Mouse (Mus musculus): ENCODE results near the gene Appbp2. TPM values are rescaled to one million over a fixed set of nuclear protein-coding genes. Genes with fewer than 3 reads are reported as not detected.
"Not testable (repeated sequence)": the region's sequence is repeated elsewhere in the genome, so short reads cannot be mapped to it uniquely, and the experiment has no call there.

The Appbp2 gene
- polyA plus RNA-seq, 1 experiment from 2014 or later: 47.0 TPM

GRCm38 (mm10) chr11:85182617-85183283, 52.2 kb downstream of the Appbp2 start:
- Histone ChIP-seq H3K27ac (ENCODE audit: low read depth, low read length) (peak overlapping the region; percentile 59), H3K9me3 (ENCODE audit: control insufficient read depth, low read length) (no peaks in the 10 kb centered on the region), H3K36me3 (ENCODE audit: control insufficient read depth, insufficient read depth, low read length) (no peaks in the 10 kb centered on the region), H3K4me2 (ENCODE audit: low read length) (peak overlapping the region; percentile 71), H3K27me3 (replicated peaks; ENCODE audit: control insufficient read depth, insufficient read depth, low read length) (no peaks in the 10 kb centered on the region), H3K9ac (ENCODE audit: low read depth, low read length) (peak overlapping the region; percentile 65), H3K4me1 (ENCODE audit: control insufficient read depth, insufficient read depth, low read depth, low read length) (peaks cover 3% of the 10 kb centered on the region; the same call in 1 of the 2 replicates), H3K4me3 (ENCODE audit: low read length) (peak overlapping the region; percentile 43)
- WGBS: 6% methylated on average over 20 of the region's 20 CpGs
- peak; percentile 96 for ATAC-seq

- no peak overlapping the region for H3K4me3 ChIP-seq (ENCODE audit: low read length)
- no peaks in the 10 kb centered on the region for H3K36me3 ChIP-seq (ENCODE audit: control insufficient read depth, insufficient read depth, low read length)
- H3K27ac ChIP-seq (ENCODE audit: low read depth, low read length): no peak overlapping the region
- H3K27me3 ChIP-seq (replicated peaks; ENCODE audit: control insufficient read depth, insufficient read depth, low read length): no peaks in the 10 kb centered on the region
- ATAC-seq: no peak
- H3K9ac ChIP-seq (ENCODE audit: low read depth, low read length): no peak overlapping the region
- no peaks in the 10 kb centered on the region for H3K9me3 ChIP-seq (ENCODE audit: control insufficient read depth, low read length)
- WGBS: 88% methylated on average over 4 of the region's 4 CpGs
- peaks cover 2% of the 10 kb centered on the region; the same call in 1 of the 2 replicates for H3K4me1 ChIP-seq (ENCODE audit: control insufficient read depth, insufficient read depth, low read depth, low read length)
- no peak overlapping the region for H3K4me2 ChIP-seq (ENCODE audit: low read length)
These were observed 56.5 kb downstream of the Appbp2 start for GRCm38 (mm10) chr11:85178413-85178812.

- Histone ChIP-seq H3K4me2 (ENCODE audit: low read length) (no peak overlapping the region), H3K27ac (ENCODE audit: low read depth, low read length) (no peak overlapping the region), H3K9ac (ENCODE audit: low read depth, low read length) (no peak overlapping the region), H3K9me3 (ENCODE audit: control insufficient read depth, low read length) (no peaks in the 10 kb centered on the region), H3K36me3 (ENCODE audit: control insufficient read depth, insufficient read depth, low read length) (no peaks in the 10 kb centered on the region), H3K27me3 (replicated peaks; ENCODE audit: control insufficient read depth, insufficient read depth, low read length) (no peaks in the 10 kb centered on the region), H3K4me3 (ENCODE audit: low read length) (no peak overlapping the region), H3K4me1 (ENCODE audit: control insufficient read depth, insufficient read depth, low read depth, low read length) (no peaks in the 10 kb centered on the region)
- no peak for ATAC-seq
- WGBS: 90% methylated on average over 6 of the region's 6 CpGs
These were observed 57.2 kb downstream of the Appbp2 start for GRCm38 (mm10) chr11:85177761-85178160.

- 85% methylated on average over 3 of the region's 3 CpGs for WGBS
- H3K9ac ChIP-seq (ENCODE audit: low read depth, low read length): no peak overlapping the region
- no peak for ATAC-seq
- H3K27ac ChIP-seq (ENCODE audit: low read depth, low read length): no peak overlapping the region
- no peak overlapping the region for H3K4me2 ChIP-seq (ENCODE audit: low read length)
- H3K36me3 ChIP-seq (ENCODE audit: control insufficient read depth, insufficient read depth, low read length): no peaks in the 10 kb centered on the region
- H3K9me3 ChIP-seq (ENCODE audit: control insufficient read depth, low read length): no peaks in the 10 kb centered on the region
- no peaks in the 10 kb centered on the region for H3K27me3 ChIP-seq (replicated peaks; ENCODE audit: control insufficient read depth, insufficient read depth, low read length)
- no peak overlapping the region for H3K4me3 ChIP-seq (ENCODE audit: low read length)
- H3K4me1 ChIP-seq (ENCODE audit: control insufficient read depth, insufficient read depth, low read depth, low read length): no peaks in the 10 kb centered on the region
These were observed 59.0 kb downstream of the Appbp2 start for GRCm38 (mm10) chr11:85175941-85176340.

GRCm38 (mm10) chr11:85170833-85171232, 64.1 kb downstream of the Appbp2 start:
- H3K36me3 ChIP-seq (ENCODE audit: control insufficient read depth, insufficient read depth, low read length): no peaks in the 10 kb centered on the region
- peaks cover 7% of the 10 kb centered on the region for H3K4me1 ChIP-seq (ENCODE audit: control insufficient read depth, insufficient read depth, low read depth, low read length)
- H3K27me3 ChIP-seq (replicated peaks; ENCODE audit: control insufficient read depth, insufficient read depth, low read length): no peaks in the 10 kb centered on the region
- no peak overlapping the region for H3K4me3 ChIP-seq (ENCODE audit: low read length)
- H3K9me3 ChIP-seq (ENCODE audit: control insufficient read depth, low read length): no peaks in the 10 kb centered on the region
- WGBS: 47% methylated on average over 2 of the region's 2 CpGs
- ATAC-seq: no peak
- no peak overlapping the region; the same call in 1 of the 2 replicates for H3K4me2 ChIP-seq (ENCODE audit: low read length)
- no peak overlapping the region for H3K27ac ChIP-seq (ENCODE audit: low read depth, low read length)
- no peak overlapping the region for H3K9ac ChIP-seq (ENCODE audit: low read depth, low read length)

- peak; percentile 87 for ATAC-seq
- H3K27me3 ChIP-seq (replicated peaks; ENCODE audit: control insufficient read depth, insufficient read depth, low read length): no peaks in the 10 kb centered on the region
- H3K9me3 ChIP-seq (ENCODE audit: control insufficient read depth, low read length): no peaks in the 10 kb centered on the region
These were observed 64.7 kb downstream of the Appbp2 start, which contains the start of gene 1700125H20Rik for GRCm38 (mm10) chr11:85170058-85170740. 1700125H20Rik (plus strand) TSS chr11:85170404.

GRCm38 (mm10) chr11:85167503-85167902, 67.4 kb downstream of the Appbp2 start:
- Histone ChIP-seq H3K36me3 (ENCODE audit: control insufficient read depth, insufficient read depth, low read length) (no peaks in the 10 kb centered on the region), H3K27me3 (replicated peaks; ENCODE audit: control insufficient read depth, insufficient read depth, low read length) (no peaks in the 10 kb centered on the region), H3K4me1 (ENCODE audit: control insufficient read depth, insufficient read depth, low read depth, low read length) (peaks cover 7% of the 10 kb centered on the region), H3K4me3 (ENCODE audit: low read length) (no peak overlapping the region), H3K9ac (ENCODE audit: low read depth, low read length) (no peak overlapping the region), H3K27ac (ENCODE audit: low read depth, low read length) (no peak overlapping the region), H3K9me3 (ENCODE audit: control insufficient read depth, low read length) (no peaks in the 10 kb centered on the region), H3K4me2 (ENCODE audit: low read length) (no peak overlapping the region)
- ATAC-seq: no peak
- 89% methylated on average over 1 of the region's 1 CpGs for WGBS

More at GRCm38 (mm10) chr11:85170058-85170740, 64.7 kb downstream of the Appbp2 start, which contains the start of gene 1700125H20Rik:
- 10% methylated on average over 21 of the region's 21 CpGs for WGBS
- no peaks in the 10 kb centered on the region for H3K36me3 ChIP-seq (ENCODE audit: control insufficient read depth, insufficient read depth, low read length)
- peaks cover 7% of the 10 kb centered on the region for H3K4me1 ChIP-seq (ENCODE audit: control insufficient read depth, insufficient read depth, low read depth, low read length)
- peak within 1 kb of the TSS; percentile 39 for H3K4me3 ChIP-seq (ENCODE audit: low read length)
- peak within 1 kb of the TSS; percentile 81 for H3K4me2 ChIP-seq (ENCODE audit: low read length)
- peak within 1 kb of the TSS; percentile 62 for H3K9ac ChIP-seq (ENCODE audit: low read depth, low read length)
- no peak within 1 kb of the TSS for H3K27ac ChIP-seq (ENCODE audit: low read depth, low read length)

- ATAC-seq: no peak
- Histone ChIP-seq H3K27ac (ENCODE audit: low read depth, low read length) (no peak overlapping the region), H3K4me3 (ENCODE audit: low read length) (no peak overlapping the region), H3K4me2 (ENCODE audit: low read length) (no peak overlapping the region), H3K4me1 (ENCODE audit: control insufficient read depth, insufficient read depth, low read depth, low read length) (no peaks in the 10 kb centered on the region), H3K9me3 (ENCODE audit: control insufficient read depth, low read length) (no peaks in the 10 kb centered on the region), H3K9ac (ENCODE audit: low read depth, low read length) (no peak overlapping the region), H3K27me3 (replicated peaks; ENCODE audit: control insufficient read depth, insufficient read depth, low read length) (no peaks in the 10 kb centered on the region), H3K36me3 (ENCODE audit: control insufficient read depth, insufficient read depth, low read length) (no peaks in the 10 kb centered on the region)
These were observed 70.6 kb downstream of the Appbp2 start for GRCm38 (mm10) chr11:85164371-85164770.

- H3K27me3 ChIP-seq (replicated peaks; ENCODE audit: control insufficient read depth, insufficient read depth, low read length); H3K9me3 ChIP-seq (ENCODE audit: control insufficient read depth, low read length); H3K4me2 ChIP-seq (ENCODE audit: low read length); H3K9ac ChIP-seq (ENCODE audit: low read depth, low read length); H3K4me1 ChIP-seq (ENCODE audit: control insufficient read depth, insufficient read depth, low read depth, low read length); ATAC-seq; H3K27ac ChIP-seq (ENCODE audit: low read depth, low read length); H3K4me3 ChIP-seq (ENCODE audit: low read length); H3K36me3 ChIP-seq (ENCODE audit: control insufficient read depth, insufficient read depth, low read length): not testable (repeated sequence)
- 100% methylated on average over 1 of the region's 1 CpGs for WGBS
These were observed 71.9 kb downstream of the Appbp2 start for GRCm38 (mm10) chr11:85163014-85163413.

Measured in hindbrain, embryonic 16.5 days (tissue).